Mouse (Mus musculus) CH12.LX (cell line): Measurements from ENCODE around the gene Lgr4.

Experiments used
- CTCF ChIP-seq, 2 experiments: IDR thresholded peaks in 1 of 2; conservative IDR thresholded peaks in 1 of 2; 2 replicates each; pipeline ENCODE4 v1.5.1; 2011 to 2012; ENCODE audit warnings: low read depth in 2 of 2, low read length in 2 of 2, improper control_type of control experiment in 1 of 2, inconsistent platforms in 1 of 2, mild to moderate bottlenecking in 1 of 2, moderate library complexity in 1 of 2
- EP300 ChIP-seq: IDR thresholded peaks from 2 replicates; pipeline ENCODE4 v1.6.1; 2011; ENCODE audit warnings: low read length, improper control_type of control experiment
- NRF1 ChIP-seq: IDR thresholded peaks from 2 replicates; pipeline ENCODE4 v1.6.1; 2014; ENCODE audit warnings: low read depth, mild to moderate bottlenecking, inconsistent platforms, low read length, improper control_type of control experiment, moderate library complexity
- POLR2A ChIP-seq: IDR thresholded peaks from 2 replicates; pipeline ENCODE4 v1.6.1; 2011; ENCODE audit warnings: low read depth, mild to moderate bottlenecking, improper control_type of control experiment, low read length
- UBTF ChIP-seq: IDR thresholded peaks from 2 replicates; pipeline ENCODE4 v1.6.1; 2012; ENCODE audit warnings: low read depth, mild to moderate bottlenecking, inconsistent platforms, low read length, improper control_type of control experiment, moderate library complexity
- ZMIZ1 ChIP-seq: IDR thresholded peaks from 2 replicates; pipeline ENCODE4 v1.6.1; 2012; ENCODE audit warnings: low read depth, mild to moderate bottlenecking, inconsistent platforms, low read length, improper control_type of control experiment

DNA sequence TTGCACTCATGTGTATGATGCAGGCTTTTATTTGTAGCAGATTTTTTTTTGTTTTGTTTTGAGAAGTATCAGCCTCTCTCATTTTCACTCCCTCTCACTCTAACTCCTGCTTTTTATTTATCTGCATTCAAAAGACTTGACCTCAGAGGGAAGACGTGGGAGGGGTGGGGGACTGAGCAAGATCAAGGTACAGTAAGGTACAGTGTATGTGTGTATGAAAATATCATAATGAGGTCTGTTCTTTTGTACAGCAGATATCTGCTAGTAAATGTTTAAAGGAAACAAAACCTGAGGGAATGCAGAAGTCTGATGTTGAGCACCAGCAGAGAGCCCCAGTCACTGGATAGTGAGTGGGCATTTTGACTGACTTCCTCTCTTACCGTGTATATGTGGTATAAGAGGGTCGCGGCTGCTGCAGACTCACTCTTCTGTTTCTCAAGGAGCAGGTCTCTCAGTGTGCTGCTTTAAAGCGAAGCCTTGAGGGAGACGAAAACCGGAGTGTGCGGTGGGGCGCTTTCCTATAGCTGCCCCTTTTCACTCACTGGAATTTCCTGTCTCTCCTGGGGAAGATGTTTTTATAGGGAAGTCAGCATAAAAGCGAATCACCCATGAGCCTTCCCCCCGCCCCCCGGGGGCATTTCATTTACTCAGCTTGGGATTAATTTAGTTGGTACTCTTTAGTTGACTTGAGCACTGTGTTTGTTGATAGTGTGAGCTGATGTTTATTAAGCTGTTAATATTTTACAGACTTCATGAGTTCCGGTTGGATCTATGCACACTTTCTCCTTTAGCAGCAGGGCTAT lies 14.7 kb downstream of the Lgr4 start:
- TF ChIP-seq UBTF (no peak), EP300 (no peak), CTCF (conservative IDR thresholded peaks at IDR 0.05 in 1 of 2, IDR thresholded peaks at IDR 0.05 in 1 of 2; ENCODE audit: low read depth in 2 of 2, low read length in 2 of 2) (no peak), NRF1 (no peak), ZMIZ1 (no peak), POLR2A (no peak)
